Mouse (Mus musculus): Measurements from ENCODE around the gene Bin2.

GRCm38 (mm10) chr15:100680381-100680780 lies 11.0 kb upstream of the Bin2 start:
- TF ChIP-seq CTCF (conservative IDR thresholded peaks at IDR 0.05; ENCODE audit: low read length) (no peak), NANOG (IDR thresholded peaks at IDR 0.05; ENCODE audit: borderline replicate concordance, low read length) (no peak), POU5F1 (IDR thresholded peaks at IDR 0.05; ENCODE audit: borderline replicate concordance, low read length) (no peak)

Measured in E14TG2a.4 (cell line).